Mouse (Mus musculus) hindbrain, postnatal 0 days (tissue): Measurements from ENCODE around the gene Myo3a. TPM values are rescaled to one million over a fixed set of nuclear protein-coding genes. Genes with fewer than 3 reads are reported as not detected.

Experiments used
- ATAC-seq: fragments of 200-750 bp; cut with Nextera tagmentation; 2 replicates; pipeline ENCODE4 v1.8.0; 2017; ENCODE audit warnings: mild to moderate bottlenecking, moderate TSS enrichment, moderate library complexity
- DNase-seq: peaks from one replicate; pipeline ENCODE4 v3.0.0-alpha.2; 2015; ENCODE audit warnings: low spot score
- H3K27ac ChIP-seq: fragments of 300-500 bp; sonication (generic); 2 replicates; pipeline ENCODE4 v1.5.1; 2014; ENCODE audit warnings: mild to moderate bottlenecking
- H3K27me3 ChIP-seq: fragments of 300-500 bp; sonication (generic); 2 replicates; pipeline ENCODE4 v1.6.1; 2014; ENCODE audit warnings: low read length, mixed read lengths; ENCODE audit not compliant: insufficient read depth
- H3K36me3 ChIP-seq: fragments of 300-500 bp; sonication (generic); 2 replicates; pipeline ENCODE4 v1.6.1; 2014; ENCODE audit warnings: low read length, mixed read lengths; ENCODE audit not compliant: insufficient read depth
- H3K4me1 ChIP-seq: fragments of 300-500 bp; sonication (generic); 2 replicates; pipeline ENCODE4 v1.6.1; 2014; ENCODE audit warnings: antibody characterized with exemption, low read length, mixed read lengths; ENCODE audit not compliant: insufficient read depth
- H3K4me2 ChIP-seq: fragments of 300-500 bp; sonication (generic); 2 replicates; pipeline ENCODE4 v1.6.1; 2014; ENCODE audit warnings: low read depth, mild to moderate bottlenecking, low read length, moderate library complexity, mixed read lengths
- H3K4me3 ChIP-seq: fragments of 300-500 bp; sonication (generic); 2 replicates; pipeline ENCODE4 v1.5.1; 2014; ENCODE audit warnings: low read length
- H3K9ac ChIP-seq: fragments of 300-500 bp; sonication (generic); replicated peaks from 2 replicates; pipeline ENCODE4 v1.6.1; 2014; ENCODE audit warnings: mild to moderate bottlenecking, low read length, moderate library complexity, mixed read lengths
- H3K9me3 ChIP-seq: fragments of 300-500 bp; sonication (generic); 2 replicates; pipeline ENCODE4 v1.6.1; 2016; ENCODE audit warnings: low read length, mixed read lengths
- CTCF ChIP-seq: IDR thresholded peaks from 2 replicates; pipeline ENCODE4 v1.5.1; 2016; ENCODE audit warnings: antibody characterized with exemption, control low read depth, low read depth
- WGBS: fragments of 180-500 bp; shearing (Covaris S2); extraction: QIAGEN DNeasy Blood & Tissue Kit; methylation state at CpG from one replicate; pipeline ENCODE4 v1.1.7; 2014; 5-methylcytosine and 5-hydroxymethylcytosine counted together
- microRNA-seq, 2 experiments: library from miRNA; unstranded; fragments of <30 nt; microRNA quantifications; one replicate each; pipeline ENCODE4; 2016
- polyA plus RNA-seq: library from polyadenylated mRNA; unstranded; fragments of >200 nt; fragmentation: Nextera tagmentation; extraction: Ambion mirVana; gene quantifications from 2 replicates; pipeline ENCODE4 v1.2.1, GENCODE M21; 2015
- total RNA-seq: library from RNA; depleted of rRNA; stranded (reverse); fragments of >200 nt; gene quantifications from 2 replicates; pipeline ENCODE4 v1.2.3, GENCODE M21; 2014

Myo3a gene
- total and polyA plus RNA-seq, 2 experiments from 2014 or later = 0.06 to 0.26 TPM

GRCm38 (mm10) chr2:22651826-22652225, 424.5 kb downstream of the Myo3a start:
- Histone ChIP-seq H3K4me3 (no peak overlapping the region), H3K36me3 (no peaks in the 10 kb centered on the region), H3K27me3 (no peaks in the 10 kb centered on the region), H3K9me3 (no peaks in the 10 kb centered on the region), H3K9ac (no peak overlapping the region), H3K27ac (no peak overlapping the region), H3K4me1 (no peaks in the 10 kb centered on the region), H3K4me2 (no peak overlapping the region)
- no peak for TF ChIP-seq CTCF
- WGBS = 89% methylated on average over 4 of the region's 4 CpGs
- ATAC-seq (no peak), DNase-seq (no peak)

DNA sequence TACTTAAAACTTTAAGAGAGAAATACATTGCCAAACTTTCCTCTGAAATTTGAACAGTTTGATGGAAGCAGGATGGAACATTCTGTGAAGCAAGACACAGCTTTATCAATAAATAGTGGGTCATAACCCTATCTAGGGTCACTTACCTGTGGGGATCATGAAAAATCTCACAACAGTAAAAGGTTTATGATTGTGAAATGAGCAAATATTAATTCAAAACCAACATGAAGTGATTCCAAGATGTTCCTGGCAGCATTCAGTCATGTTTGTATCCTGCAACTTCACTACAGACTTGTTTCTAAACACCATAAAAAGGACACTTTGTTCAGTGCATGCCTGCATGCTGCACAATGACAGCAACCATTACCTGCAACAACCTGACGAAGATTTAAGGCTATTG, 436.4 kb downstream of the Myo3a start:
- Histone ChIP-seq H3K9ac (no peak overlapping the region), H3K9me3 (no peaks in the 10 kb centered on the region), H3K27me3 (no peaks in the 10 kb centered on the region), H3K27ac (no peak overlapping the region), H3K4me1 (no peaks in the 10 kb centered on the region), H3K4me2 (no peak overlapping the region), H3K36me3 (no peaks in the 10 kb centered on the region), H3K4me3 (no peak overlapping the region)
- WGBS = 79% methylated on average over 1 of the region's 1 CpGs
- DNase-seq (no peak), ATAC-seq (no peak)
- no peak for TF ChIP-seq CTCF

Small RNAs within 50 kb of the gene (microRNA-seq; reads per million reads assigned to microRNA genes)
- 0 reads per million in 2 experiments for gene Gm23636
- 0 reads per million in 2 experiments for gene Mir3967
